Mouse (Mus musculus) limb, embryonic 10.5 days (tissue): ENCODE results near the gene Shld2. TPM values are rescaled to one million over a fixed set of nuclear protein-coding genes. Genes with fewer than 3 reads are reported as not detected.
"Not testable (repeated sequence)": the region's sequence is repeated elsewhere in the genome, so short reads cannot be mapped to it uniquely, and the experiment has no call there.

Source experiments
- DNase-seq: peaks from one replicate; pipeline ENCODE4 v3.0.0-alpha.2; 2017; ENCODE audit warnings: low spot score
- H3K27ac ChIP-seq: fragments of 300-500 bp; sonication (generic); 2 replicates; pipeline ENCODE4 v1.5.1; 2016; ENCODE audit warnings: mild to moderate bottlenecking
- H3K27me3 ChIP-seq: fragments of 300-500 bp; sonication (generic); 2 replicates; pipeline ENCODE4 v1.6.1; 2016; ENCODE audit warnings: low read depth, mild to moderate bottlenecking; ENCODE audit not compliant: poor library complexity, severe bottlenecking
- H3K36me3 ChIP-seq: fragments of 300-500 bp; sonication (generic); 2 replicates; pipeline ENCODE4 v1.6.1; 2016; ENCODE audit warnings: mild to moderate bottlenecking, moderate library complexity
- H3K4me1 ChIP-seq: fragments of 300-500 bp; sonication (generic); 2 replicates; pipeline ENCODE4 v1.6.1; 2016
- H3K4me3 ChIP-seq: fragments of 300-500 bp; sonication (generic); 2 replicates; pipeline ENCODE4 v1.5.1; 2016; ENCODE audit warnings: mild to moderate bottlenecking, moderate library complexity
- H3K9me3 ChIP-seq: fragments of 300-500 bp; sonication (generic); replicated peaks from 2 replicates; pipeline ENCODE4 v1.6.1; 2016; ENCODE audit warnings: mild to moderate bottlenecking
- WGBS: fragments of 180-500 bp; shearing (Covaris S2); methylation state at CpG from one replicate; pipeline ENCODE4 v1.1.7; 2016; 5-methylcytosine and 5-hydroxymethylcytosine counted together
- polyA plus RNA-seq: library from polyadenylated mRNA; unstranded; fragments of >200 nt; fragmentation: Nextera tagmentation; extraction: Ambion mirVana; gene quantifications from 2 replicates; pipeline ENCODE4 v1.2.1, GENCODE M21; 2016

Shld2 gene
- polyA plus RNA-seq, 1 experiment from 2014 or later, result 9.6 TPM

DNA sequence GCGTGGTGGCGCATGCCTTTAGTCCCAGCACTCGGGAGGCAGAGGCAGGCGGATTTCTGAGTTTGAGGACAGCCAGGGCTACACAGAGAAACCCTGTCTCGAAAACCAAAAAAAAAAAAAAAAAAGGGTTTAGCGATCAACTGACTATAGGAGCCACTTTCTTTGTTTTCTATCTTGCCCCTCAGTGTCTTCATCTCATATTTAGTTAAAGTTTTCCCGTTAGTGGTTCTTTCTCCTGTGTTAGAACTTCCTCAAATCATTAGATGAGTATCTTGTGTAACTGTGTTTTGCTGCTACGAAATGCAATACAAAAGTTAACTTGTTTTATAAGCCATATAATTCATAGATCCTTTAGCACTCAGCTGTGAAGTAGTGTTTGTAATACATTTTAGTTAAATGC is 4.1 kb upstream of the Shld2 start:
- not testable (repeated sequence) for H3K27ac ChIP-seq, DNase-seq, H3K9me3 ChIP-seq, H3K27me3 ChIP-seq, H3K4me3 ChIP-seq
- peaks cover 33% of the 10 kb centered on the region for H3K36me3 ChIP-seq
- H3K4me1 ChIP-seq, result peaks cover 18% of the 10 kb centered on the region
- 94% methylated on average over 8 of the region's 8 CpGs for WGBS

DNA sequence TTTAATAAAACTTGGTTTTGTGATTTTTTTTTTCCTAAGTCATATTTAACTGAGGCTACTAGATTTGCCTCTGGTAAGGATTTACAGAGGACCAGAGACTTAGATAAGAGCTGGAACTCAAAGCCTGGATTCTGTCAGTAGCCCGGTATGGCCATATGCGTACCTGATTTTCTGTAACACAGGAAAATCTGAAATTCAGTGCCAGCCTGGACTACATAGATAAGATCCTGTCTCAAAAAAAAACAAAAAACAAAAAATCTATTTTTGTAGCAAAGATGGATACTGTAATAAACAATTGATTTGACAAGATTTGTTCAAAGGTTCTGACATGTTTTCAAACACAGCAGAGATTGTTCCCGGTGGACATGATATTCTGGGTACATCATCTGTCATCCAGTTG is 3.3 kb upstream of the Shld2 start:
- WGBS, result 90% methylated on average over 3 of the region's 3 CpGs
- H3K36me3 ChIP-seq, result peaks cover 26% of the 10 kb centered on the region
- H3K4me3 ChIP-seq, result no peak overlapping the region
- no peaks in the 10 kb centered on the region for H3K9me3 ChIP-seq
- DNase-seq, result no peak
- H3K4me1 ChIP-seq, result peaks cover 18% of the 10 kb centered on the region
- no peak overlapping the region for H3K27ac ChIP-seq
- H3K27me3 ChIP-seq, result no peaks in the 10 kb centered on the region

- Histone ChIP-seq H3K9me3 (no peaks in the 10 kb centered on the region), H3K4me3 (peak overlapping the region; percentile 91), H3K27ac (no peak overlapping the region), H3K36me3 (peaks cover 18% of the 10 kb centered on the region), H3K4me1 (peaks cover 18% of the 10 kb centered on the region), H3K27me3 (no peaks in the 10 kb centered on the region)
- DNase-seq, result no peak
- 28% methylated on average over 5 of the region's 6 CpGs for WGBS
These were observed 2.2 kb upstream of the Shld2 start for GRCm38 (mm10) chr14:34312339-34313048.

- WGBS, result under 1% methylated on average over 4 of the region's 4 CpGs
- H3K4me1 ChIP-seq, result peaks cover 18% of the 10 kb centered on the region
- H3K27ac ChIP-seq, result peak overlapping the region; percentile 98
- no peaks in the 10 kb centered on the region for H3K27me3 ChIP-seq
- no peaks in the 10 kb centered on the region for H3K9me3 ChIP-seq
- peaks cover 12% of the 10 kb centered on the region for H3K36me3 ChIP-seq
- peak overlapping the region; percentile 91 for H3K4me3 ChIP-seq
- no peak for DNase-seq
These were observed 1.4 kb upstream of the Shld2 start for GRCm38 (mm10) chr14:34311691-34312090.

DNA sequence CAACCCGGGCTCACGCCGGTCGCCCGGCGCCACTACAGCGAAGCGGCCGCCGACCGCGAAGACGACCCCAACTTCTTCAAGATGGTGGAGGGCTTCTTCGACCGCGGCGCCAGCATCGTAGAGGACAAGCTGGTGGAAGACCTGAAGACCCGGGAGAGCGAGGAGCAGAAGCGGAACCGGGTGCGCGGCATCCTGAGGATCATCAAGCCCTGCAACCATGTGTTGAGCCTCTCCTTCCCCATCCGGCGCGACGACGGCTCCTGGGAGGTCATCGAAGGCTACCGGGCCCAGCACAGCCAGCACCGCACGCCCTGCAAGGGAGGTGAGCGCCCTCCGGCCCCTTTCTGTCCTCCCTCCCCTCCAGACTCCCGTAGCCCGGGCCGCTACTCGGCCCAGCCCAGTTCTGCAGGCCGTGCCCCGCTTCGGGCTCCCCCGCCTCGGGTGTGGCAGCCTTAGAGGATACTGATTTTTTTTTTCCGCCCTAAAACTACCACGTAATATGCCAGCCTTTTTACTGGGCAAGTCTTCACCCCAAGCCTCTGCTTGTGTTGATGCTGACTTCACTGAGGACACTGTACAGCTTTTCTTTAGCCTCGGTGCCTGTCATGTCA is 833 bp upstream of the Shld2 start:
- peak overlapping the region; percentile 91 for H3K4me3 ChIP-seq
- peaks cover 18% of the 10 kb centered on the region for H3K4me1 ChIP-seq
- peak; percentile 70 for DNase-seq
- H3K27me3 ChIP-seq, result no peaks in the 10 kb centered on the region
- peaks cover 7% of the 10 kb centered on the region for H3K36me3 ChIP-seq
- under 1% methylated on average over 47 of the region's 47 CpGs for WGBS
- peak overlapping the region; percentile 98 for H3K27ac ChIP-seq
- no peaks in the 10 kb centered on the region for H3K9me3 ChIP-seq

DNA sequence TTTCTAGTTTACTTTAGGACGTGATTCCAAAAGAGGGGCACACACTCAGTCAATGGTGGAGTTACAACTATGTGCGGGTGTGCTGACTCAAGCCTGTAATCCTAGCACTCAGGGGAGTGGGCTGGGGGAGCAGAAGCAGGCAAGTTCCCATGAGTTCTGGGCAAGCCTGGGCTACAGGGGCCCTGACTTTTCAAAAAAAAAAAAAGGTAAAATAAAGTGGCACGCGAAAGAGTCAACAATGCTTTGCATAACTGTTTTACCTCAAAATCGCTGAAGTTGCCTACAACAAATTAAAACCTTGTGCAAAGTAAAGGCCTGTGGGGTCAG is 423 bp downstream of the Shld2 start:
- no peaks in the 10 kb centered on the region for H3K9me3 ChIP-seq
- no peak for DNase-seq
- peaks cover 7% of the 10 kb centered on the region for H3K36me3 ChIP-seq
- H3K4me3 ChIP-seq, result peak overlapping the region; percentile 91
- WGBS, result 12% methylated on average over 5 of the region's 5 CpGs
- no peaks in the 10 kb centered on the region for H3K27me3 ChIP-seq
- H3K27ac ChIP-seq, result peak overlapping the region; percentile 98
- H3K4me1 ChIP-seq, result peaks cover 18% of the 10 kb centered on the region

- no peak overlapping the region for H3K27ac ChIP-seq
- H3K4me1 ChIP-seq, result peaks cover 18% of the 10 kb centered on the region
- H3K27me3 ChIP-seq, result no peaks in the 10 kb centered on the region
- H3K4me3 ChIP-seq, result no peak overlapping the region
- 91% methylated on average over 4 of the region's 4 CpGs for WGBS
- peaks cover 7% of the 10 kb centered on the region for H3K36me3 ChIP-seq
- H3K9me3 ChIP-seq, result no peaks in the 10 kb centered on the region
- no peak for DNase-seq
These were observed 1.0 kb downstream of the Shld2 start for GRCm38 (mm10) chr14:34309266-34309665.

DNA sequence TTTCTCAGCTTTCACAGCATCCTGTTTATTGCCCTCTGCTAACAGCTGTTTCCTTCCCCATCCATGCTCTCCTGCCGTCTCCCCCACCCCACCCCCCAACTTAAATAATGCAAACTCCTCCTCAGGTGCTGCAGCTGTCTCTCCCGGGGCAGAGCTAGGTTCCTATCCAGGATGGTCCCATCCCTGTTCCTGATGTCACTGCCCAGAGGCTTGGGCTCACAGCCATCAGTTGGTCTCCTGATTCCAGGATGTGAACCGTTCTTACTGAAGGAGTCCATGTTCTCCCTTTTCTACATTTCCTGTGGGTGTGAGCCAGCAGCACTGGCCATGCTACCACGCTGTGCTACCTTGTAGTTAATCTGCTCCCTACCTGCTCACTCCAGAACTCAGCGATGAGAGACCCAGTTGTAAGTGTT is 7.0 kb downstream of the Shld2 start:
- no peaks in the 10 kb centered on the region for H3K4me1 ChIP-seq
- no peak overlapping the region for H3K4me3 ChIP-seq
- no peaks in the 10 kb centered on the region for H3K9me3 ChIP-seq
- H3K27ac ChIP-seq, result 0 out of 2 replicates have a peak overlapping the region, but pooled peaks have one; percentile 4
- 0 out of 2 replicates have a peak, but pooled peaks cover 2% of the 10 kb centered on the region for H3K36me3 ChIP-seq
- DNase-seq, result no peak
- no peaks in the 10 kb centered on the region for H3K27me3 ChIP-seq
- 23% methylated on average over 5 of the region's 5 CpGs for WGBS

GRCm38 (mm10) chr14:34302681-34303242 is 7.5 kb downstream of the Shld2 start:
- Histone ChIP-seq H3K4me3 (no peak overlapping the region), H3K4me1 (no peaks in the 10 kb centered on the region), H3K36me3 (0 out of 2 replicates have a peak, but pooled peaks cover 1% of the 10 kb centered on the region), H3K27ac (no peak overlapping the region), H3K27me3 (no peaks in the 10 kb centered on the region), H3K9me3 (no peaks in the 10 kb centered on the region)
- DNase-seq, result no peak
- 71% methylated on average over 5 of the region's 5 CpGs for WGBS

DNA sequence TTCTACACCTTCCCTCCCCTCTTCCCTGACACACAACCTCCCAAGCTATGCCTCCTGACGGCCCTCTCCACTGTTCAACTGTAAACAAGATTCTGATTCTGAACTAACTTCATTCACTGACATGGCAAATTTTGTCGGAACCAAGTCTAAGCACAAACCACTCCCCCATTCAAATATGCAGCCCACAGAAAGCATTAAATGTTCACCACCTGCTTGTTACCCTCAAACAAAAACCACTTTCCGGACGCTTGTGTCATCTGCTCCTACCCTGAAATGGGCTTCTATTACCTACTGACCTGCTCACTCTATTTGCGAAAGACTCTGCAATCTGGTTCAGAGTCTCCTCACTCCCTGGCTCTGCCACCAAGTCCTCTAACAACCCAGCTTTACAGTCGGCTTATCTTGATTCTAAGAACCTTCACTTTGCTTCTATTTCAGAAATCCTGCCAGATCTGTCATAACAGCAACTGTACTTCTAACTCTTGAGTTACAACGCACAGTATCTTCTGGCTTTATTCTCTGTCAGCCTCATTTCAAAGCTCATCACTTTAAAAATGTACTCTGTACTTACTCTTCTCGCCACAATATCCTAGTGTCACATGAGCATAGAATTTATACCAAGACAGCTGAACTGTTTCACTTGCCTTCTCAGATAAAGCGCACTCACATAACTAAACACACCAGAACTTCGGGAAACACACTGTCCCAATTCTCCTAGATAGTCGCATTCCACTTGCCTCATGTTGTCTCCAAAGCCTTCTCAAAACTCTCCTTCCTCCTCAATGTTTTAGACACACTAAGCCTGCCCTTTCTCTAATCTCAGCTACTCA is 11.2 kb downstream of the Shld2 start:
- no peak for DNase-seq
- no peaks in the 10 kb centered on the region for H3K36me3 ChIP-seq
- 78% methylated on average over 11 of the region's 11 CpGs for WGBS

GRCm38 (mm10) chr14:34297634-34298033 is 12.7 kb downstream of the Shld2 start:
- no peak for DNase-seq
- Histone ChIP-seq H3K4me1 (no peaks in the 10 kb centered on the region), H3K36me3 (no peaks in the 10 kb centered on the region), H3K9me3 (no peaks in the 10 kb centered on the region), H3K27ac (no peak overlapping the region), H3K4me3 (no peak overlapping the region), H3K27me3 (no peaks in the 10 kb centered on the region)
- whole genome bisulfite sequencing, result 37% methylated on average over 2 of the region's 2 CpGs

More for the DNA sequence above, 11.2 kb downstream of the Shld2 start:
- H3K27me3 ChIP-seq, result no peaks in the 10 kb centered on the region
- no peak overlapping the region for H3K4me3 ChIP-seq
- H3K27ac ChIP-seq, result no peak overlapping the region
- no peaks in the 10 kb centered on the region for H3K9me3 ChIP-seq
- H3K4me1 ChIP-seq, result no peaks in the 10 kb centered on the region

- Histone ChIP-seq H3K4me3 (no peak overlapping the region), H3K27ac (no peak overlapping the region), H3K36me3 (no peaks in the 10 kb centered on the region), H3K4me1 (no peaks in the 10 kb centered on the region), H3K9me3 (no peaks in the 10 kb centered on the region), H3K27me3 (no peaks in the 10 kb centered on the region)
- no peak for DNase-seq
- WGBS, result 65% methylated on average over 4 of the region's 4 CpGs
These were observed 13.3 kb downstream of the Shld2 start for GRCm38 (mm10) chr14:34297038-34297437.

GRCm38 (mm10) chr14:34296350-34296749 is 13.9 kb downstream of the Shld2 start:
- WGBS, result 90% methylated on average over 7 of the region's 7 CpGs
- Histone ChIP-seq H3K9me3 (no peaks in the 10 kb centered on the region), H3K4me3 (no peak overlapping the region), H3K27ac (no peak overlapping the region), H3K27me3 (no peaks in the 10 kb centered on the region), H3K4me1 (no peaks in the 10 kb centered on the region), H3K36me3 (no peaks in the 10 kb centered on the region)
- no peak for DNase-seq
